15 mouse cellular contexts compared by ENCODE assay signal in the genomic region with DNA sequence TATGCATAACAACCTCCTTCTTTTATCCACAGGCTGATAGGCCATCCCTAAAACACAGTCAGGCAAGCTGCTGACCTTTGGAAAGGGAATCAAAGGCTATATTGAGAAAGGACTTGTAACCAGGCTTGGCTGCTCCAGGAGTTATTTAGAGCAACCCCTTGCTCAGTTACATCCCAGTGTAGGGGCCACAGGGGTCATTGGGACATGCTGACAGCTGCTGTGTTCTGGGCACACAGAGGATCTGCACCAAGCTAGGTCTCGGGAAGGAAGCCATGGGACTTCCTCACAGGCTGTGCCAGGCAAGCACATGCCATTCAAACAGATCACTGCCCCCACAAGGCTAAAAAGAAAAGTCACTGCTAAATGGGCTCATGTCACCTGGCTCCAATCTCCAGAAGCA. TPM values are rescaled to one million over a fixed set of nuclear protein-coding genes. Genes with fewer than 3 reads are reported as not detected.
A peak's percentile ranks its signal among the peaks of the same experiment; 100 is the strongest.
DNase-seq lines count a peak whose midpoint lies in the region; ATAC-seq and TF ChIP-seq lines count a peak whose summit lies in the region.
"Had no signal": no experiment of that assay in that cellular context is flagged by ENCODE, and none has a peak within 500 bp of the region (broad histone marks: within the 10 kb centered on the region; RNA-seq: fewer than 3 reads in every experiment).

No protein-coding gene starts in this region.

- no peak overlapping the region for H3ac ChIP-seq in myocyte (ENCODE audit: control insufficient read depth, insufficient read length)

- no peak for ATAC-seq in embryonic facial prominence, embryonic 14.5 days (ENCODE audit: low read depth)
- no peak for ATAC-seq in lung, postnatal 0 days
- ATAC-seq: activated CD4-positive, CD25-positive, alpha-beta regulatory T cell, adult 4 months had no signal

- no peaks in the 10 kb centered on the region for H3K79me2 ChIP-seq in myocyte (ENCODE audit: control insufficient read depth, insufficient read depth)

- H3K36me3 ChIP-seq in embryonic facial prominence, embryonic 14.5 days (ENCODE audit: control insufficient read depth, insufficient read depth, low read length): no peaks in the 10 kb centered on the region
- no peaks in the 10 kb centered on the region for H3K36me3 ChIP-seq in embryonic facial prominence, embryonic 10.5 days (replicated peaks)
- H3K36me3 ChIP-seq in myocyte (ENCODE audit: control insufficient read depth, insufficient read depth): no peaks in the 10 kb centered on the region
- no peaks in the 10 kb centered on the region for H3K36me3 ChIP-seq in lung, postnatal 0 days (ENCODE audit: insufficient read depth, low read length)
- H3K36me3 ChIP-seq: G1E; heart, embryonic 15.5 days had no signal

- H3K9ac ChIP-seq in embryonic facial prominence, embryonic 14.5 days (ENCODE audit: low read depth, low read length): no peak overlapping the region
- H3K9ac ChIP-seq in lung, postnatal 0 days (replicated peaks; ENCODE audit: low read depth): no peak overlapping the region
- H3K9ac ChIP-seq: heart, embryonic 15.5 days had no signal

- H3K27me3 ChIP-seq in embryonic facial prominence, embryonic 14.5 days (replicated peaks; ENCODE audit: control insufficient read depth, insufficient read depth, low read length): no peaks in the 10 kb centered on the region
- no peaks in the 10 kb centered on the region for H3K27me3 ChIP-seq in embryonic facial prominence, embryonic 10.5 days (replicated peaks; ENCODE audit: low read depth, poor library complexity, severe bottlenecking)
- no peaks in the 10 kb centered on the region for H3K27me3 ChIP-seq in myocyte (ENCODE audit: control insufficient read depth, insufficient read depth, insufficient read length)
- H3K27me3 ChIP-seq in cerebellum, adult 2 months (ENCODE audit: control insufficient read depth, insufficient read depth, low read length): no peaks in the 10 kb centered on the region
- no peaks in the 10 kb centered on the region for H3K27me3 ChIP-seq in lung, postnatal 0 days (replicated peaks; ENCODE audit: insufficient read depth, low read length)
- H3K27me3 ChIP-seq: heart, embryonic 15.5 days had no signal

- H3K4me1 ChIP-seq in embryonic facial prominence, embryonic 14.5 days (ENCODE audit: control insufficient read depth, insufficient read depth, low read length): no peaks in the 10 kb centered on the region
- H3K4me1 ChIP-seq in embryonic facial prominence, embryonic 10.5 days: peaks cover 6% of the 10 kb centered on the region
- no peaks in the 10 kb centered on the region; the same call in 1 of the 2 replicates for H3K4me1 ChIP-seq in cerebellum, adult 2 months (ENCODE audit: control insufficient read depth, insufficient read depth, low read length)
- H3K4me1 ChIP-seq in lung, postnatal 0 days (ENCODE audit: insufficient read depth, low read depth, low read length): no peaks in the 10 kb centered on the region

- 37% methylated on average over 1 of the region's 1 CpGs for WGBS in embryonic facial prominence, embryonic 14.5 days
- 28% methylated on average over 1 of the region's 1 CpGs for WGBS in embryonic facial prominence, embryonic 10.5 days
- 4% methylated on average over 1 of the region's 1 CpGs for WGBS in cerebellum, adult 2 months
- 35% methylated on average over 1 of the region's 1 CpGs for WGBS in lung, postnatal 0 days

- no peak overlapping the region for H3K4me3 ChIP-seq in embryonic facial prominence, embryonic 14.5 days (ENCODE audit: low read depth, low read length)
- H3K4me3 ChIP-seq in embryonic facial prominence, embryonic 10.5 days: no peak overlapping the region
- H3K4me3 ChIP-seq in myocyte: no peak overlapping the region
- H3K4me3 ChIP-seq in cerebellum, adult 2 months (replicated peaks; ENCODE audit: insufficient read depth, low read depth, low read length): no peak overlapping the region
- no peak overlapping the region for H3K4me3 ChIP-seq in lung, postnatal 0 days (ENCODE audit: low read depth, low read length)
- H3K4me3 ChIP-seq: heart, embryonic 15.5 days had no signal

- TF ChIP-seq EP300 in lung, postnatal 0 days (IDR thresholded peaks at IDR 0.05): no peak

- H3K4me2 ChIP-seq in embryonic facial prominence, embryonic 14.5 days (ENCODE audit: low read depth, low read length): no peak overlapping the region
- peak overlapping the region; percentile 30 for H3K4me2 ChIP-seq in myocyte (ENCODE audit: low read depth)
- no peak overlapping the region for H3K4me2 ChIP-seq in lung, postnatal 0 days (replicated peaks; ENCODE audit: low read depth, low read length)
- H3K4me2 ChIP-seq: heart, embryonic 15.5 days had no signal

- TF ChIP-seq CTCF in cerebellum, adult 2 months (IDR thresholded peaks at IDR 0.05; ENCODE audit: borderline replicate concordance, insufficient read depth, low read depth, low read length): no peak
- TF ChIP-seq CTCF in lung, postnatal 0 days (IDR thresholded peaks at IDR 0.05): no peak

- DNase-seq in embryonic facial prominence, embryonic 14.5 days (ENCODE audit: low spot score): peak; percentile 8
- DNase-seq in embryonic facial prominence, embryonic 10.5 days (ENCODE audit: low spot score): no peak
- DNase-seq in kidney, postnatal 14 days: peak; percentile 23
- no peak for DNase-seq in kidney, postnatal 10 days
- DNase-seq in gastrocnemius, postnatal 25 days: peak; percentile 86
- DNase-seq in cerebellum, adult 2 months: no peak
- no peak for DNase-seq in lung, postnatal 0 days (ENCODE audit: low spot score)
- DNase-seq: B cell, adult 2 months; cerebellum, postnatal 25 days; lung, postnatal 4 days; right cerebral cortex, postnatal 4 days had no signal

- H3K9me3 ChIP-seq in embryonic facial prominence, embryonic 14.5 days (ENCODE audit: control insufficient read depth, low read length): no peaks in the 10 kb centered on the region
- H3K9me3 ChIP-seq in embryonic facial prominence, embryonic 10.5 days: no peaks in the 10 kb centered on the region
- no peaks in the 10 kb centered on the region for H3K9me3 ChIP-seq in lung, postnatal 0 days (ENCODE audit: low read length)
- H3K9me3 ChIP-seq: heart, embryonic 15.5 days had no signal

- no peak overlapping the region for H3K27ac ChIP-seq in embryonic facial prominence, embryonic 14.5 days (replicated peaks; ENCODE audit: low read depth, low read length)
- H3K27ac ChIP-seq in embryonic facial prominence, embryonic 10.5 days (replicated peaks): no peak overlapping the region
- H3K27ac ChIP-seq in cerebellum, adult 2 months (ENCODE audit: insufficient read depth, low read length): no peak overlapping the region
- no peak overlapping the region for H3K27ac ChIP-seq in lung, postnatal 0 days (ENCODE audit: low read length)
- H3K27ac ChIP-seq: heart, embryonic 15.5 days had no signal

- TF ChIP-seq POLR2A in myocyte (IDR thresholded peaks at IDR 0.05; ENCODE audit: insufficient read length, low read depth): no peak
- no peak for TF ChIP-seq POLR2A in cerebellum, adult 2 months (IDR thresholded peaks at IDR 0.05; ENCODE audit: borderline replicate concordance, insufficient read depth, low read length)

TF ChIP-seq in myocyte, 11 proteins besides CTCF, POLR2A, EP300 and RAD21 (continues in another document):
- peak; percentile 44 for TF ChIP-seq TCF12 (IDR thresholded peaks at IDR 0.05; ENCODE audit: insufficient read depth, poor library complexity, severe bottlenecking)
- no peak for TF ChIP-seq E2F4 (IDR thresholded peaks at IDR 0.05; ENCODE audit: insufficient read depth)
- no peak for TF ChIP-seq POLR2AphosphoS2 (IDR thresholded peaks at IDR 0.05; ENCODE audit: insufficient read length, low read depth)

RNA-seq across cellular contexts. Expression of a gene that starts 14.5 kb away (rescaled TPM):
- polyA plus RNA-seq in embryonic facial prominence, embryonic 14.5 days (2014; fragmentation: Nextera tagmentation; extraction: Ambion mirVana): 180 and 188 TPM in 2 replicates
- polyA plus RNA-seq in embryonic facial prominence, embryonic 10.5 days (2016; fragmentation: Nextera tagmentation; extraction: Ambion mirVana): 157 and 159 TPM in 2 replicates
- total RNA-seq in gastrocnemius, postnatal 25 days (2021): 10 to 100 TPM; 30.1 to 35.4 TPM
- 94.2 TPM for polyA plus RNA-seq in myocyte (2012; fragmentation: generic; extraction: Trizol)
- polyA plus RNA-seq in cerebellum, adult 2 months (2012; rRNA removed): 262 and 265 TPM in 2 replicates
- polyA plus RNA-seq in lung, postnatal 0 days (2015; fragmentation: Nextera tagmentation; extraction: Ambion mirVana): 72.2 and 75.4 TPM in 2 replicates

RNA-seq across cellular contexts. Expression of a gene that starts 22.2 kb away (rescaled TPM):
- 1,063 and 1,144 TPM in 2 replicates for polyA plus RNA-seq in embryonic facial prominence, embryonic 14.5 days (2014; fragmentation: Nextera tagmentation; extraction: Ambion mirVana)
- polyA plus RNA-seq in embryonic facial prominence, embryonic 10.5 days (2016; fragmentation: Nextera tagmentation; extraction: Ambion mirVana): 1,409 and 1,454 TPM in 2 replicates
- total RNA-seq in gastrocnemius, postnatal 25 days (2021): 100 to 1,000 TPM; 410 to 437 TPM
- 196 TPM for polyA plus RNA-seq in myocyte (2012; fragmentation: generic; extraction: Trizol)
- polyA plus RNA-seq in cerebellum, adult 2 months (2012; rRNA removed): 347 and 359 TPM in 2 replicates
- polyA plus RNA-seq in lung, postnatal 0 days (2015; fragmentation: Nextera tagmentation; extraction: Ambion mirVana): 565 and 604 TPM in 2 replicates

RNA-seq across cellular contexts. Expression of a gene that starts 34.5 kb away (rescaled TPM):
- 34.7 and 42.7 TPM in 2 replicates for polyA plus RNA-seq in embryonic facial prominence, embryonic 14.5 days (2014; fragmentation: Nextera tagmentation; extraction: Ambion mirVana)
- 69.4 and 69.8 TPM in 2 replicates for polyA plus RNA-seq in embryonic facial prominence, embryonic 10.5 days (2016; fragmentation: Nextera tagmentation; extraction: Ambion mirVana)
- 10 to 100 TPM; 17.8 to 20.4 TPM for total RNA-seq in gastrocnemius, postnatal 25 days (2021)
- 21.1 TPM for polyA plus RNA-seq in myocyte (2012; fragmentation: generic; extraction: Trizol)
- 36.2 and 36.4 TPM in 2 replicates for polyA plus RNA-seq in cerebellum, adult 2 months (2012; rRNA removed)
- 21.4 and 24.1 TPM in 2 replicates for polyA plus RNA-seq in lung, postnatal 0 days (2015; fragmentation: Nextera tagmentation; extraction: Ambion mirVana)

RNA-seq across cellular contexts. Expression of a gene that starts 37.5 kb away (rescaled TPM):
- 3.6 and 4.1 TPM in 2 replicates for polyA plus RNA-seq in embryonic facial prominence, embryonic 14.5 days (2014; fragmentation: Nextera tagmentation; extraction: Ambion mirVana)
- polyA plus RNA-seq in embryonic facial prominence, embryonic 10.5 days (2016; fragmentation: Nextera tagmentation; extraction: Ambion mirVana): 2.8 and 3.2 TPM in 2 replicates
- under 1 TPM in 1 of 2 experiments, not detected in 1; 0.59 TPM for total RNA-seq in gastrocnemius, postnatal 25 days (2021)
- polyA plus RNA-seq in myocyte (2012; fragmentation: generic; extraction: Trizol): 2.6 TPM
- polyA plus RNA-seq in cerebellum, adult 2 months (2012; rRNA removed): 4.9 and 5.7 TPM in 2 replicates
- polyA plus RNA-seq in lung, postnatal 0 days (2015; fragmentation: Nextera tagmentation; extraction: Ambion mirVana): 0.73 and 0.94 TPM in 2 replicates

RNA-seq across cellular contexts. Expression of a gene that starts 40.6 kb away (rescaled TPM):
- polyA plus RNA-seq in embryonic facial prominence, embryonic 14.5 days (2014; fragmentation: Nextera tagmentation; extraction: Ambion mirVana): 43.1 and 44.1 TPM in 2 replicates
- polyA plus RNA-seq in embryonic facial prominence, embryonic 10.5 days (2016; fragmentation: Nextera tagmentation; extraction: Ambion mirVana): 64.0 and 67.1 TPM in 2 replicates
- total RNA-seq in gastrocnemius, postnatal 25 days (2021): 1 to 10 TPM; 5.4 to 7.4 TPM
- polyA plus RNA-seq in myocyte (2012; fragmentation: generic; extraction: Trizol): 28.1 TPM
- polyA plus RNA-seq in cerebellum, adult 2 months (2012; rRNA removed): 45.9 and 49.9 TPM in 2 replicates
- 33.5 and 34.5 TPM in 2 replicates for polyA plus RNA-seq in lung, postnatal 0 days (2015; fragmentation: Nextera tagmentation; extraction: Ambion mirVana)

Comparison
In these comparisons a context has a peak if more than half of its experiments do, and no peak if none do; other contexts are left out.
1. DNase-seq: peak in embryonic facial prominence, embryonic 14.5 days (single experiment), kidney, postnatal 14 days (single experiment) and gastrocnemius, postnatal 25 days (single experiment); none in embryonic facial prominence, embryonic 10.5 days (single experiment), kidney, postnatal 10 days (single experiment), cerebellum, adult 2 months (0 of 2) and lung, postnatal 0 days (single experiment).